Mouse (Mus musculus) MEL (cell line): Measurements from ENCODE around the gene Laptm4a. TPM values are rescaled to one million over a fixed set of nuclear protein-coding genes. Genes with fewer than 3 reads are reported as not detected.

ENCODE experiments used
- DNase-seq: peaks from one replicate; pipeline ENCODE4 v3.0.0; 2011; ENCODE audit warnings: low read depth, low spot score
- H3K27ac ChIP-seq: 2 replicates; pipeline ENCODE4 v1.5.1; 2012; ENCODE audit warnings: low read depth, mild to moderate bottlenecking, control low read depth, low read length, moderate library complexity; ENCODE audit not compliant: control insufficient read depth
- H3K27me3 ChIP-seq, 2 experiments: fragments of 150-350 bp in 1 of 2; sonication (generic) in 1 of 2; 2 replicates each; pipeline ENCODE4 v1.6.1; 2012; ENCODE audit warnings: low read length in 2 of 2, mild to moderate bottlenecking in 2 of 2, improper control_type of control experiment in 1 of 2, moderate library complexity in 1 of 2; ENCODE audit not compliant: insufficient read depth in 2 of 2, control insufficient read depth in 1 of 2
- H3K36me3 ChIP-seq, 2 experiments: 2 replicates each; pipeline ENCODE4 v1.6.1; 2012 to 2014; ENCODE audit warnings: low read length in 2 of 2, improper control_type of control experiment in 1 of 2, inconsistent platforms in 1 of 2, mild to moderate bottlenecking in 1 of 2; ENCODE audit not compliant: insufficient read depth in 2 of 2, control insufficient read depth in 1 of 2
- H3K4me1 ChIP-seq, 2 experiments: fragments of 150-350 bp in 1 of 2; sonication (generic) in 1 of 2; 2 replicates each; pipeline ENCODE4 v1.6.1; 2012; ENCODE audit warnings: low read length in 2 of 2, improper control_type of control experiment in 1 of 2, mild to moderate bottlenecking in 1 of 2; ENCODE audit not compliant: insufficient read depth in 2 of 2, control insufficient read depth in 1 of 2
- H3K4me3 ChIP-seq, 2 experiments: fragments of 150-350 bp in 1 of 2; sonication (generic) in 1 of 2; 2 replicates each; pipeline ENCODE4 v1.5.1; 2012; ENCODE audit warnings: low read depth in 2 of 2, low read length in 2 of 2, mild to moderate bottlenecking in 2 of 2, moderate library complexity in 2 of 2, control low read depth in 1 of 2, improper control_type of control experiment in 1 of 2; ENCODE audit not compliant: control insufficient read depth in 1 of 2, insufficient read depth in 1 of 2
- H3K79me2 ChIP-seq: 2 replicates; pipeline ENCODE4 v1.6.1; 2012; ENCODE audit warnings: mild to moderate bottlenecking, low read length, moderate library complexity; ENCODE audit not compliant: control insufficient read depth, poor library complexity, insufficient read depth
- H3K9ac ChIP-seq: 2 replicates; pipeline ENCODE4 v1.6.1; 2012; ENCODE audit warnings: low read depth, mild to moderate bottlenecking, control low read depth, low read length, moderate library complexity; ENCODE audit not compliant: control insufficient read depth, poor library complexity, severe bottlenecking
- H3K9me3 ChIP-seq: fragments of 150-350 bp; sonication (generic); replicated peaks from 2 replicates; pipeline ENCODE4 v1.6.1; 2012; ENCODE audit warnings: mild to moderate bottlenecking, low read length, improper control_type of control experiment, moderate library complexity; ENCODE audit not compliant: insufficient read depth
- BHLHE40 ChIP-seq: IDR thresholded peaks from 2 replicates; pipeline ENCODE4 v1.6.1; 2012; ENCODE audit warnings: low read depth, mild to moderate bottlenecking, inconsistent platforms, low read length, improper control_type of control experiment, borderline replicate concordance
- CHD1 ChIP-seq: IDR thresholded peaks from 2 replicates; pipeline ENCODE4 v1.6.1; 2012; ENCODE audit warnings: low read depth, mild to moderate bottlenecking, inconsistent platforms, low read length, improper control_type of control experiment
- CHD2 ChIP-seq: IDR thresholded peaks from 2 replicates; pipeline ENCODE4 v1.6.1; 2011; ENCODE audit warnings: low read length, improper control_type of control experiment
- CTCF ChIP-seq, 3 experiments: IDR thresholded peaks in 2 of 3; conservative IDR thresholded peaks in 1 of 3; 2 replicates each; pipeline ENCODE4 v1.5.1; 2011 to 2012; ENCODE audit warnings: low read length in 3 of 3, low read depth in 2 of 3, mild to moderate bottlenecking in 2 of 3, improper control_type of control experiment in 1 of 3, inconsistent platforms in 1 of 3, mixed read lengths in 1 of 3, moderate library complexity in 1 of 3; ENCODE audit not compliant: control insufficient read depth in 1 of 3, insufficient read depth in 1 of 3, poor library complexity in 1 of 3, severe bottlenecking in 1 of 3
- ELF1 ChIP-seq: IDR thresholded peaks from 2 replicates; pipeline ENCODE4 v1.6.1; 2014; ENCODE audit warnings: low read depth, mild to moderate bottlenecking, inconsistent platforms, low read length, improper control_type of control experiment, moderate library complexity
- ETS1 ChIP-seq: IDR thresholded peaks from 2 replicates; pipeline ENCODE4 v1.6.1; 2012; ENCODE audit warnings: low read depth, mild to moderate bottlenecking, inconsistent platforms, low read length, improper control_type of control experiment, moderate library complexity
- GABPA ChIP-seq: IDR thresholded peaks from 2 replicates; pipeline ENCODE4 v1.6.1; 2012; ENCODE audit warnings: low read depth, mild to moderate bottlenecking, inconsistent platforms, low read length, improper control_type of control experiment, moderate library complexity
- GATA1 ChIP-seq: IDR thresholded peaks from 2 replicates; pipeline ENCODE4 v1.6.1; 2011; ENCODE audit warnings: low read depth, low read length, improper control_type of control experiment
- HCFC1 ChIP-seq: IDR thresholded peaks from 2 replicates; pipeline ENCODE4 v1.6.1; 2012; ENCODE audit warnings: low read depth, mild to moderate bottlenecking, inconsistent platforms, low read length, improper control_type of control experiment, moderate library complexity
- MAZ ChIP-seq: IDR thresholded peaks from 2 replicates; pipeline ENCODE4 v1.6.1; 2012; ENCODE audit warnings: low read depth, mild to moderate bottlenecking, inconsistent platforms, low read length, improper control_type of control experiment
- MEF2A ChIP-seq: IDR thresholded peaks from 2 replicates; pipeline ENCODE4 v1.6.1; 2014; ENCODE audit warnings: low read depth, mild to moderate bottlenecking, inconsistent platforms, low read length, improper control_type of control experiment; ENCODE audit not compliant: poor library complexity, insufficient replicate concordance, severe bottlenecking; ENCODE audit errors: extremely low read depth
- MYB ChIP-seq: IDR thresholded peaks from 2 replicates; pipeline ENCODE4 v1.6.1; 2011; ENCODE audit warnings: mild to moderate bottlenecking, low read depth, low read length, improper control_type of control experiment
- NELFE ChIP-seq: IDR thresholded peaks from 2 replicates; pipeline ENCODE4 v1.6.1; 2011; ENCODE audit warnings: low read depth, low read length, improper control_type of control experiment
- POLR2AphosphoS2 ChIP-seq: IDR thresholded peaks from 2 replicates; pipeline ENCODE4 v1.6.1; 2011; ENCODE audit warnings: low read length, improper control_type of control experiment
- SIN3A ChIP-seq: IDR thresholded peaks from 2 replicates; pipeline ENCODE4 v1.6.1; 2012; ENCODE audit warnings: low read length, improper control_type of control experiment, inconsistent platforms
- SMC3 ChIP-seq: IDR thresholded peaks from 2 replicates; pipeline ENCODE4 v1.6.1; 2011; ENCODE audit warnings: low read depth, low read length, improper control_type of control experiment
- TAL1 ChIP-seq: IDR thresholded peaks from 2 replicates; pipeline ENCODE4 v1.6.1; 2012; ENCODE audit warnings: mild to moderate bottlenecking, inconsistent platforms, low read length, moderate library complexity, mixed read lengths
- TCF12 ChIP-seq: IDR thresholded peaks from 2 replicates; pipeline ENCODE4 v1.6.1; 2014; ENCODE audit warnings: low read depth, mild to moderate bottlenecking, inconsistent platforms, low read length, improper control_type of control experiment, moderate library complexity
- USF1 ChIP-seq: IDR thresholded peaks from 2 replicates; pipeline ENCODE4 v1.6.1; 2014; ENCODE audit warnings: low read depth, mild to moderate bottlenecking, inconsistent platforms, low read length, improper control_type of control experiment, moderate library complexity
- USF2 ChIP-seq, 2 experiments: IDR thresholded peaks; 2 replicates each; pipeline ENCODE4 v1.6.1; 2011 to 2012; ENCODE audit warnings: improper control_type of control experiment in 2 of 2, low read length in 2 of 2, borderline replicate concordance in 1 of 2, inconsistent platforms in 1 of 2, low read depth in 1 of 2, mild to moderate bottlenecking in 1 of 2; ENCODE audit not compliant: insufficient read depth in 1 of 2
- ZC3H11A ChIP-seq: IDR thresholded peaks from 2 replicates; pipeline ENCODE4 v1.6.1; 2012; ENCODE audit warnings: low read depth, mild to moderate bottlenecking, inconsistent platforms, low read length, improper control_type of control experiment
- ZMIZ1 ChIP-seq: IDR thresholded peaks from 2 replicates; pipeline ENCODE4 v1.6.1; 2012; ENCODE audit warnings: low read depth, mild to moderate bottlenecking, inconsistent platforms, low read length, improper control_type of control experiment, moderate library complexity
- ZNF384 ChIP-seq: IDR thresholded peaks from 2 replicates; pipeline ENCODE4 v1.6.1; 2012; ENCODE audit warnings: low read depth, mild to moderate bottlenecking, inconsistent platforms, low read length, improper control_type of control experiment
- polyA plus RNA-seq, 2 experiments: library from polyadenylated mRNA; stranded (reverse) in 1 of 2; unstranded in 1 of 2; fragments of >175 nt in 1 of 2; fragments of >200 nt in 1 of 2; gene quantifications; 2 replicates each; pipeline versions ENCODE4 v1.2.1 to v1.2.4; 2012; ENCODE audit warnings: low replicate concordance in 2 of 2, low read depth in 1 of 2; ENCODE audit not compliant: insufficient read length in 2 of 2, insufficient read depth in 1 of 2, missing spikeins in 1 of 2
- total RNA-seq: library from RNA; depleted of rRNA; stranded (reverse); fragments of 300-350 nt; gene quantifications from 2 replicates; pipeline ENCODE4 v1.2.3, GENCODE M21; 2012

Laptm4a gene
- total and polyA plus RNA-seq, 3 experiments, result 49.0 to 49.7 TPM; not detected in 1

DNA sequence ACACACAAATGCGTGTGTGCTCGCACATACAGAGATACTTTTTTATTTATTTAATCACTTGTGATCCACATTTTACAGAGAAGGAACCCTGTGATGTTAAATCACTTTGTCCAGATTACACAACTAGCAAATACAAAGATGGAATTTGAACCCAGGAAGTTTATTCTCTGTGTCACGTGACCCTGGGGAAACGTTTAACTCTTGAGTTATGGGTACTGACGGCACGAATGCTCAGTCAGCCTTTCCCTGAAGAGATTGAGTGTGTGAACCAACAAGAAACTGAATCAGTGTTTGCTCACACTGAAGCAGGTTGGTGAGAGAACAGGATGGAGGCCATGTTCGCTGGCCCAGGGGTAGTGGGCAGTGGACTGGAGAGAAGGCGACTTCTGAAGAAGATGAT is 39.1 kb upstream of the Laptm4a start:
- H3K4me3 ChIP-seq, result no peak overlapping the region
- no peaks in the 10 kb centered on the region for H3K36me3 ChIP-seq
- no peaks in the 10 kb centered on the region for H3K79me2 ChIP-seq
- H3K4me1 ChIP-seq, result no peaks in the 10 kb centered on the region
- TF ChIP-seq TCF12, result no peak
- no peak for TF ChIP-seq USF2 (IDR thresholded peaks at IDR 0.05; ENCODE audit: borderline replicate concordance in 1 of 2, insufficient read depth in 1 of 2, low read depth in 1 of 2, low read length in 2 of 2)
- TF ChIP-seq ZNF384, result no peak
- TF ChIP-seq HCFC1, result no peak
- TF ChIP-seq GABPA, result no peak
- TF ChIP-seq USF1, result peak; percentile 55
- no peak for TF ChIP-seq CHD1
- no peak overlapping the region for H3K9ac ChIP-seq
- H3K27me3 ChIP-seq, result peaks cover 0 to 4% of the 10 kb centered on the region in 2 experiments; a peak in 2 of 4 replicates
- no peak for DNase-seq
- H3K27ac ChIP-seq, result no peak overlapping the region
- H3K9me3 ChIP-seq, result no peaks in the 10 kb centered on the region

- no peak for DNase-seq
- no peak for TF ChIP-seq ZMIZ1
- TF ChIP-seq ZC3H11A, result no peak
- no peak for TF ChIP-seq MYB
- no peak for TF ChIP-seq MEF2A
- Histone ChIP-seq H3K36me3 (no peaks in the 10 kb centered on the region), H3K27ac (no peak overlapping the region), H3K27me3 (peaks cover 0 to 2% of the 10 kb centered on the region in 2 experiments; a peak in 2 of 4 replicates), H3K9ac (no peak overlapping the region), H3K79me2 (no peaks in the 10 kb centered on the region), H3K4me3 (no peak overlapping the region), H3K9me3 (no peaks in the 10 kb centered on the region), H3K4me1 (no peaks in the 10 kb centered on the region)
Measured at GRCm38 (mm10) chr12:8884426-8885145, 36.9 kb upstream of the Laptm4a start.

DNA sequence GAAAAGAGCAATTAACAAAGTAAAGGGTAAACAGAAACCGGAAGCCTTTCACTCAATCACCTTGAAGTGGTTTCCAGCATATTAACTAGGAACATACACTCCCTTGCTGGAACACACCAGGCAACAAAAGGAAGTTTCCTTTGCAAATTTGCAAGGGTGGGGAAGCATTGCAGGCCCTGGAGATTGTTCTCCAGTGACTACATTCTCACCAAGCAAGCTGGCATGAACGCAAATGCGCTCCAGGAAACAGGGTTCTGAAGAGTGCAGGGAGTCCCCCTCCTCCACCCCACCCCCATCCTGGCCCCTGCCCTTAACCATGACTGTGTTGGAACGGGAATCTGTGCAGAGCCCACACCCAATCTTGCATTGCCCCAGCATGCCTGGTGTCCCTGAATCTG is 36.3 kb upstream of the Laptm4a start:
- no peak overlapping the region for H3K27ac ChIP-seq
- no peak overlapping the region for H3K9ac ChIP-seq
- H3K27me3 ChIP-seq, result peaks cover 0 to 2% of the 10 kb centered on the region in 2 experiments; a peak in 2 of 4 replicates

More for the DNA sequence above, 36.3 kb upstream of the Laptm4a start:
- H3K36me3 ChIP-seq, result no peaks in the 10 kb centered on the region
- TF ChIP-seq CTCF (IDR thresholded peaks at IDR 0.05 in 2 of 3, conservative IDR thresholded peaks at IDR 0.05 in 1 of 3; ENCODE audit: control insufficient read depth in 1 of 3, insufficient read depth in 1 of 3, low read depth in 2 of 3, low read length in 3 of 3, poor library complexity in 1 of 3, severe bottlenecking in 1 of 3), result no peak
- TF ChIP-seq CHD2, result no peak
- no peak for TF ChIP-seq NELFE
- TF ChIP-seq CHD1, result no peak
- no peak for TF ChIP-seq POLR2AphosphoS2
- no peak for TF ChIP-seq MEF2A
- no peak for TF ChIP-seq SMC3
- TF ChIP-seq SIN3A, result no peak
- no peak for TF ChIP-seq ZC3H11A
- TF ChIP-seq MAZ, result no peak
- TF ChIP-seq GATA1, result no peak
- TF ChIP-seq ZMIZ1, result no peak
- no peak for TF ChIP-seq MYB
- TF ChIP-seq BHLHE40, result no peak
- no peak for TF ChIP-seq ETS1
- no peak for TF ChIP-seq ELF1
- TF ChIP-seq TAL1, result no peak
- no peak for TF ChIP-seq GABPA
- DNase-seq, result no peak
- no peaks in the 10 kb centered on the region for H3K9me3 ChIP-seq
- H3K79me2 ChIP-seq, result no peaks in the 10 kb centered on the region
- no peaks in the 10 kb centered on the region for H3K4me1 ChIP-seq
- H3K4me3 ChIP-seq, result no peak overlapping the region
